Mouse (Mus musculus) megakaryocyte, embryonic 14.5 days (primary cell): ENCODE data around the gene 9430097D07Rik. TPM values are rescaled to one million over a fixed set of nuclear protein-coding genes. Genes with fewer than 3 reads are reported as not detected.
A peak's percentile ranks its signal among the peaks of the same experiment; 100 is the strongest.

ENCODE experiments used
- H3K27me3 ChIP-seq: replicated peaks from 2 replicates; pipeline ENCODE3; 2012; ENCODE audit warnings: inconsistent platforms
- H3K36me3 ChIP-seq: replicated peaks from 2 replicates; pipeline ENCODE3; 2012; ENCODE audit warnings: low read length, inconsistent platforms, mixed read lengths
- H3K4me1 ChIP-seq: 2 replicates; pipeline ENCODE4 v1.6.1; 2012; ENCODE audit warnings: inconsistent platforms
- H3K4me3 ChIP-seq: replicated peaks from 2 replicates; pipeline ENCODE3; 2012; ENCODE audit warnings: moderate library complexity, mild to moderate bottlenecking, inconsistent platforms
- H3K9me3 ChIP-seq: 2 replicates; pipeline ENCODE4 v1.6.1; 2012; ENCODE audit warnings: inconsistent platforms
- FLI1 ChIP-seq: IDR thresholded peaks from 2 replicates; pipeline ENCODE4 v1.6.1; 2012; ENCODE audit warnings: low read length, inconsistent platforms, mixed read lengths
- GATA1 ChIP-seq: IDR thresholded peaks from 3 replicates; pipeline ENCODE4 v1.6.1; 2012; ENCODE audit warnings: mixed read lengths, low read length, inconsistent platforms, borderline replicate concordance
- polyA plus RNA-seq: library from polyadenylated mRNA; stranded (reverse); fragments of >175 nt; gene quantifications from 2 replicates; pipeline ENCODE4 v1.2.3, GENCODE M21; 2012; ENCODE audit warnings: low replicate concordance; ENCODE audit not compliant: insufficient read depth

9430097D07Rik gene
- polyA plus RNA-seq, 1 experiment = not detected

GRCm38 (mm10) chr2:32547964-32548739, 27.3 kb downstream of the 9430097D07Rik start:
- H3K4me1 ChIP-seq = peaks cover 16% of the 10 kb centered on the region
- TF ChIP-seq GATA1 = no peak
- no peak for TF ChIP-seq FLI1
- no peaks in the 10 kb centered on the region for H3K36me3 ChIP-seq
- 0 out of 2 replicates have a peak, but pooled peaks cover 2% of the 10 kb centered on the region for H3K9me3 ChIP-seq
- H3K4me3 ChIP-seq = no peak overlapping the region
- peaks cover 61% of the 10 kb centered on the region for H3K27me3 ChIP-seq

GRCm38 (mm10) chr2:32547380-32547779, 28.1 kb downstream of the 9430097D07Rik start:
- no peaks in the 10 kb centered on the region for H3K36me3 ChIP-seq
- H3K9me3 ChIP-seq = 0 out of 2 replicates have a peak, but pooled peaks cover 2% of the 10 kb centered on the region
- H3K4me1 ChIP-seq = peaks cover 18% of the 10 kb centered on the region
- TF ChIP-seq FLI1 (no peak), GATA1 (no peak)
- H3K4me3 ChIP-seq = no peak overlapping the region
- H3K27me3 ChIP-seq = peaks cover 67% of the 10 kb centered on the region

- Histone ChIP-seq H3K4me1 (peaks cover 22% of the 10 kb centered on the region), H3K27me3 (peaks cover 69% of the 10 kb centered on the region), H3K4me3 (no peak overlapping the region), H3K9me3 (0 out of 2 replicates have a peak, but pooled peaks cover 2% of the 10 kb centered on the region), H3K36me3 (no peaks in the 10 kb centered on the region)
- TF ChIP-seq GATA1 = no peak
- no peak for TF ChIP-seq FLI1
Measured at GRCm38 (mm10) chr2:32546951-32547350, 28.5 kb downstream of the 9430097D07Rik start.

GRCm38 (mm10) chr2:32543031-32543449, 32.4 kb downstream of the 9430097D07Rik start:
- Histone ChIP-seq H3K4me1 (peaks cover 26% of the 10 kb centered on the region), H3K27me3 (peaks cover 73% of the 10 kb centered on the region), H3K9me3 (0 out of 2 replicates have a peak, but pooled peaks cover 2% of the 10 kb centered on the region), H3K36me3 (no peaks in the 10 kb centered on the region), H3K4me3 (no peak overlapping the region)
- TF ChIP-seq GATA1 (no peak), FLI1 (no peak)

GRCm38 (mm10) chr2:32541986-32542573, 33.4 kb downstream of the 9430097D07Rik start:
- Histone ChIP-seq H3K9me3 (0 out of 2 replicates have a peak, but pooled peaks cover 2% of the 10 kb centered on the region), H3K27me3 (peaks cover 79% of the 10 kb centered on the region), H3K4me1 (peaks cover 29% of the 10 kb centered on the region), H3K4me3 (no peak overlapping the region), H3K36me3 (no peaks in the 10 kb centered on the region)
- TF ChIP-seq GATA1 = no peak
- no peak for TF ChIP-seq FLI1

- Histone ChIP-seq H3K27me3 (peaks cover 83% of the 10 kb centered on the region), H3K4me1 (peaks cover 35% of the 10 kb centered on the region), H3K4me3 (peak overlapping the region; percentile 15), H3K36me3 (no peaks in the 10 kb centered on the region), H3K9me3 (0 out of 2 replicates have a peak, but pooled peaks cover 2% of the 10 kb centered on the region)
- no peak for TF ChIP-seq FLI1
- no peak for TF ChIP-seq GATA1
Measured at GRCm38 (mm10) chr2:32541333-32541908, 34.1 kb downstream of the 9430097D07Rik start.

GRCm38 (mm10) chr2:32539452-32539981, 36.0 kb downstream of the 9430097D07Rik start:
- no peak overlapping the region for H3K4me3 ChIP-seq
- TF ChIP-seq GATA1 (no peak), FLI1 (no peak)
- H3K4me1 ChIP-seq = peaks cover 50% of the 10 kb centered on the region
- H3K9me3 ChIP-seq = 0 out of 2 replicates have a peak, but pooled peaks cover 2% of the 10 kb centered on the region
- peaks cover 85% of the 10 kb centered on the region for H3K27me3 ChIP-seq
- no peaks in the 10 kb centered on the region for H3K36me3 ChIP-seq

- no peaks in the 10 kb centered on the region for H3K9me3 ChIP-seq
- TF ChIP-seq FLI1 = no peak
- TF ChIP-seq GATA1 = no peak
- peaks cover 55% of the 10 kb centered on the region for H3K4me1 ChIP-seq
- no peak overlapping the region for H3K4me3 ChIP-seq
- no peaks in the 10 kb centered on the region for H3K36me3 ChIP-seq
- peaks cover 82% of the 10 kb centered on the region for H3K27me3 ChIP-seq
Measured at GRCm38 (mm10) chr2:32538461-32538860, 37.0 kb downstream of the 9430097D07Rik start.

GRCm38 (mm10) chr2:32537941-32538340, 37.5 kb downstream of the 9430097D07Rik start:
- H3K4me1 ChIP-seq = peaks cover 58% of the 10 kb centered on the region

GRCm38 (mm10) chr2:32537360-32537905, 38.1 kb downstream of the 9430097D07Rik start:
- Histone ChIP-seq H3K27me3 (peaks cover 75% of the 10 kb centered on the region), H3K4me3 (peak overlapping the region; percentile 50), H3K4me1 (peaks cover 56% of the 10 kb centered on the region), H3K9me3 (no peaks in the 10 kb centered on the region), H3K36me3 (no peaks in the 10 kb centered on the region)
- TF ChIP-seq GATA1 (no peak), FLI1 (no peak)

More at GRCm38 (mm10) chr2:32537941-32538340, 37.5 kb downstream of the 9430097D07Rik start:
- Histone ChIP-seq H3K36me3 (no peaks in the 10 kb centered on the region), H3K27me3 (peaks cover 80% of the 10 kb centered on the region), H3K9me3 (no peaks in the 10 kb centered on the region), H3K4me3 (no peak overlapping the region)
- TF ChIP-seq FLI1 = no peak
- no peak for TF ChIP-seq GATA1
